Mouse (Mus musculus) kidney, adult 9 months (tissue): ENCODE data around the gene Osgep.
A peak's percentile ranks its signal among the peaks of the same experiment; 100 is the strongest.
"Not testable (repeated sequence)": the region's sequence is repeated elsewhere in the genome, so short reads cannot be mapped to it uniquely, and the experiment has no call there.

Source experiments
- DNase-seq: peaks from one replicate; pipeline ENCODE4 v3.0.0; 2022

The Osgep gene

GRCm38 (mm10) chr14:50924281-50925064 is at the start of gene Osgep, which contains the start of gene Apex1:
TSS of gene Osgep (minus strand) at chr14:50924893.
TSS of gene Apex1 (plus strand) at chr14:50924968.
- DNase-seq, result peak; percentile 98

DNA sequence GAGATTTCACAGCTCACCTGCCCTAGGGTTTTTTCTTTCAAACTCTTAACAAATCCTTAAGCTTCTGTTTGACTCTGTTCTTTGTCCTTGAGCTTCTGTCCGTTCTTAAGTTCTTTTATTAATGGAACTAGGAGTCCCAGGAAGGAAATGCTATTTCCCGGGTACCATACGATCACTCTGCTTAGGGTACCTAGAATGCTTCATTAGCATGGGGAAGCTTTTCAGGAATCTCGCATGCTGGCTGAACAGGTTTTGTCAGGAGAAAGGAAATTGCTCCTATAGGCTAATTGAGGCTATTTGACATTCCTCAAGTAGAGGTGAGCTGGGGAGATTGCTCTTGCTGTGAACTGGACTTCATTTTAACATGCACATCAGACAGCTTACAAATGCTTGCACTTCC is 49.0 kb upstream of the Osgep start:
- DNase-seq, result no peak

DNA sequence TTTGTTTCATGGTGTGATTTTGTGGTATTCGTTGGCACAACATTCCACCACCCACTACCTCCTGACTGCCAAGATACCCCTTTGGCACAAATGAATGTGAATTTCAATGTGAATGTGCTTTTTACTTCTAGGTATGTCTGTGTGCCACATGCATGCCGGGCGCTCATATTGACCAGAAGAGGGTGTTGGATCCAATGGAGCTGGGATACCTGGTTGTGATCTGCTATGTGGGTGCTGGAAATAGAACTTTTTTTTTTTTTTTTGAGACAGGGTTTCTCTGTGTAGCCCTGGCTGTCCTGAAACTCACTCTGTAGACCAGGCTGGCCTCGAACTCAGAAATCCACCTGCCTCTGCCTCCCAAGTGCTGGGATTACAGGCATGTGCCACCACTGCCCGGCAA is 48.4 kb upstream of the Osgep start:
- not testable (repeated sequence) for DNase-seq

DNA sequence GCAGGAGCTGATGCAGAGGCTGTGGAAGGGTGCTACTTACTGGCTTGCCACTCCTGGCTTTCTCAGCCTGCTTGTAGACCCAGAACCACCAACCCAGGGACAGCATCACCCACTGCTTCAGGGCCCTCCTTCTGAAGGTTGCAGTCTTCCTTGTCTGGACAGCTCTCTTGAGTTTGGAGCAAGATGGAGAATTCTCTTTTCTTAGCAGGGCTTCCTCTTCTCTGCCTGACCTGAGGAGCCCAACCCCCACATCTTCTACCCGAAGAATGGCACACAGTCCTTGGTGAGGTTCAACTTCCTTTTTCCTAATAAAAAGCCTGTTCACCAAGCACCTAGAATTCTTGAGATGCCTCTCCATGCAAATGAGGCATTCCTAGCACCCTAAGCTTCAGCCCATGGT is 46.1 kb upstream of the Osgep start:
- DNase-seq, result no peak

DNA sequence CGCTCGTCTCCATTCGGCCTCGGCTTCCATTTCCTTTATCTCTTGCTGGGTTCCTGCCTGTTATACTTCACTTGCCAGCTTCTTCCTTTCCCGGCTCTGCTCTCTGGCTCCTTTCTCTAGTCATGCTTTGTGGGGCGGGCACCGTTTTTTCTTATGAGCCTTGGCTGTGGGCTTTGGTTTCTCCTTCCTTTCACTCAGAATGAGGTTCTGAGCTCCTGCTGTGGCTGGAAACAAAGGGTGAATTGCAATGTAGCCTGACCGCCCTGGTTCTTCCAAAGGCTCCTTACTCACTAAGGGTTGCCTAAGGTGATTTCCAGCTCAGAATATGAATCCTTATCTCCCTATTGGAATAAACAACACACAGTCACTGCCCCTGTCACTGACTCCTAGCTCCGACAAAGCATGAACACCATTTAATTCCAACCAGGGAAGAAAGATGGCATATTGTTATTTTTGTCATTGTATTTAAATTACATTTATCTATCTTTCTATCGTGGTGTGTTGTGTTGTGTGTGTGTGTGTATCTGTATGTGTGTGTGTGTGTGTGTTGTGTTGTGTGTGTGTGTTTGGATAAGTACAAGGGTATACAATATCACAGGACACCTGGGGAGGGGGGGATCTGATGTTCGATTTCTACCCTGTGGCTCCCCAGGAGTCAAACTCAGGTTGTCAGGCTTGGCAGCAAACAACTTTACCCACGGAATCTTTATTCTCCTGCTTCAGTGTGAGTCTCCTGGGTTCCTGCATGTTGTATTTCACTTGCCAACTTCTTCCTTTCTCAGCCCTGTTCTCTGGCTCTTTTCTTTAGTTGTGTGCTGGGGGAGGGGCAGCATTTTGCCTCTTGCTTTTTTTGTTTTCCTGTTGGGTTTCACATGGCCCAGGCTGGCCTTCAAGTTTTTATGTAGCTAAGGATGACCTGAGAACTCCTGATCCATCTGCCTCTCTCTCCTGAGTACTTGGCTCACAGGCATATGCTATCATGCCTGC is 45.2 kb upstream of the Osgep start:
- no peak for DNase-seq

GRCm38 (mm10) chr14:50969041-50969440 is 44.3 kb upstream of the Osgep start:
- no peak for DNase-seq

DNA sequence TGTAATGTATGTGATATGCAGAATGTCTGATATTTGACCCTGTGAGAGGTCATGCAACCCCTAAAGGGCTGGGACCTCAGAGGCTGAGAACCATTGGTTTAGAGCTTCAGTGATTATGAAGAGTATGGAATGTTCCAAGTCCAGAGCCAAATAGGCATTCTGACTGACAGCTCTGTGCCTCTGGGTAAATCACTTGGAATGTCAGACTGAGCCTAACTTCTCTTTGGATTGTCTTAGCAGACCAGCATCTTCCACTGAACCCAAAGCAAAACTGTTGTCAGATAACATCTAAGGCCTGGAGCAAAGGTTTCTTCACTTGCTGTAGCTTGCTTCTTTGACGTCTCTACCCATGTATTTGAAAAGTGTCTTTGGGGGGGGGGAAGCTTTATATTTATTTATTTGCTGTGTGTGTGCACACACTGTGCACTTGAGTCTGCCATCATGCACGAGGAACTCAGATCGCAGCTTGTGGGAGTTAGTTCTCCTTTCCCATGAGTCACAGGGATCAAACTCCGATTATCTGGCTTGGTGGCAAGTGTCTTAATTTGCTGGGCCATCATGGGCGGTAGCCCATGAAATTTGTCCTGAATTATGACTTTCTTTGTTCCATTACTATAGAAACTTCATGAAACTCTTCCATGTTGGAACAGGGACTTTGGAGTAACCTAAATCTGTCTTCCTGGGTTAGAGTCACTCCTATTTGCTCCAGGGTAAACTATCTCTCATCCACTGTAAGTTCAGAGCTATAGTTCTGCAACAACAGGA is 43.7 kb upstream of the Osgep start:
- no peak for DNase-seq

DNA sequence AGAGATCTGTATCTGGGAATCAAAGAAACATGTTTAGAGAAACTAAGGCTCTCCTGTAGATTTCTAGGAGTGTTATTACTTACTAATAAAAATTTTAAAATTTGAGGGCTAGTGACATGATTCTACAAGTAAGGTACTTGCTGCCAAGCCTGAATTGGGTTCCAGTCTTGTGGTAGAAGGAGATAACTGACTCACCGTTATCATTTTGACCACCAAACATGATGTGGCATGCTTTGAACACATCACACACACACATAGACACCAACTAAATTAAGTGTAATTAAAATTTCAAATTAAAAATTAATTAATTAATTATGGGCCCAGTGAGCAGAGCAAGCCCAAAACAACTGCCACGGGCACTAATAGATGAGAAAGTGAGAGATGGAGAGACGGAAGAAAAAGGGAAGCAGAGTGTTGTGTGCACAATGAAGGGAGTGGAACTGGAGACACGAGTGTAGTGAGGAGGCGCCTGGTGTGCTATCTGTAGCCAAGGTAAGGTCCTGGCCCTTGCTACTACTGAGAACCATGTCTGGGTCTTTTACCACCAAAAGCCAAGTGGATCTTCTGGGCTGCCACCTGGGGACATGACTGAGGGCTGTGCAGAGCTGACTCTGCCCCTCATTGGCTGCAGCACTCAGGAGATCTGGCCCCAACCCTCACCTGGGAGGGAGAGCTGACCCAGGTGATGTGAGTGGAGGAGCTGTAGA is 33.7 kb upstream of the Osgep start:
- not testable (repeated sequence) for DNase-seq

DNA sequence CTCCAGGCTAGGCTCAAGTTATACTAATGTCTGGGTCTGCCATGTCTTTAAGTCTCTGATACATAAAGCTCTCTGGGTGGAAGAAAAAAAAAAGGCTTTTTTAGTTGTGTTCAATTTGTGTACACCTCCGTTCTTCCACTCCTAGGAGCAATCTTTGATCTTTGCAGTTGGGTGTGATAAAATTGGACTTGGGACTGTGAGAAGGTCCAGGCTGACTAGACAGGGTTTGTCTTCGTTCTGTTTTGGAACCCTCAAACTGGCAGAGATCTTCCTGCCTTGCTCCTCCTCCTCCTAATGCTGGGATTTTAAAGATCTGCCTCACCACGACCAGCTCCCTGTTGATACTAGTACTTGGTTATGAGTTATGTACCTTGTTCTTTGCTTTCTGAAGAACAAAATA is 32.5 kb upstream of the Osgep start:
- peak; percentile 52 for DNase-seq

GRCm38 (mm10) chr14:50956724-50957123 is 32.0 kb upstream of the Osgep start:
- not testable (repeated sequence) for DNase-seq

- DNase-seq, result peak; percentile 62
Measured at GRCm38 (mm10) chr14:50955942-50956508, 31.3 kb upstream of the Osgep start, which contains the start of gene Pnp2. TSS of gene Pnp2 (plus strand) at chr14:50955992.

GRCm38 (mm10) chr14:50955487-50955886 is 30.8 kb upstream of the Osgep start:
- no peak for DNase-seq

DNA sequence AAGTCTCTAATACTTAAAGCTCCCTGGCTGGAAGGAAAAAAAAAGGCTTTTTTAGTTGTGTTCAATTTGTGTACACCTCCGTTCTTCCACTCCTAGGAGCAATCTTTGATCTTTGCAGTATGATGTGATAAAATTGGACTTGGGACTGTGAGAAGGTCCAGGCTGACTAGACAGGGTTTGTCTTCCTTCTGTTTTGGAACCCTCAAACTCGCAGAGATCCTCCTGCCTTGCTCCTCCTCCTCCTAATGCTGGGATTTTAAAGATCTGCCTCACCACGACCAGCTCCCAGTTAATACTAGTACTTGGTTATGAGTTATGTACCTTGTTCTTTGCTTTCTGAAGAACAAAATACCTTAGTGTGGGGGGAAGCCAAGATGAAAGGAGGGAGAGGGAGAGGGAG is 20.8 kb upstream of the Osgep start:
- peak; percentile 52 for DNase-seq

DNA sequence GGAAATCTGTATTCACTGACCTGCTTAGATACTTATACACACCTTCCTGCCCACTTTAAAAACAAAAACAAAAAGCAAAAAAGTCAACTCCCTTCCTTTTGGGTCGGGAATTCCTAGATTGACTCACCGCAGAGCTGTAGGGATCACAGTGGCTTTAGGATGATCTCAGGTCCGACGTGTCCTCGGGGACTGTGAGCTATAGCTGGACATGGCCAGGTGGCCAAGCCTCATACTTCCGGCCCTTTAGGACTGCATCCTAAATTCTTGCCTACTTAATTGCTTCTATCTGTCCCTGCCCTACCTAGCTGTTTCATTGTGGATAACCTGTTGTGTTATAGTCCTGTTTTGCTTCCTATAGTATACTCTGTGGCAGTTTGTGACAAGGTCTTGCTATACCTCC is 20.4 kb upstream of the Osgep start:
- not testable (repeated sequence) for DNase-seq

DNA sequence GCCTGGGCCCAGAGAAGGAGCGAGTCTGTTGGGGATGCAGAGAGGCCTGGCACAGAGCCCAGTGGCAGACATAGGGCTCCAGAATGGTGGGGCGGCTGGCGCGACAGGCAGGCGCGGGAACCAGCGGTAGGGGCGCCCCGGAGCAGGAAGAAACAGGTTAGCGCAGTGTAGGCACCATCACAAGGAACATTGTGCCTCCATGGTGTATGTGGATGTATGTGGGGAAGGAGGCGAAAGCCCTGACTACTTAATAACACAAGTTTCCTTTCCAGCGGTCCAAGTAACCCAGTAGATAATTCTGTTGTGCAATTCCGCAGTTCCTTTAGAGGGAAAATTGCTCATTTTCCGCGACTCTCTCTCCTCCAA is 20.0 kb upstream of the Osgep start:
- DNase-seq, result not testable (repeated sequence)

- DNase-seq, result peak; percentile 97
Measured at GRCm38 (mm10) chr14:50943932-50944667, 19.4 kb upstream of the Osgep start, which contains the start of gene Gm49342. TSS of gene Gm49342 (plus strand) at chr14:50944517.

- DNase-seq, result no peak
Measured at GRCm38 (mm10) chr14:50938940-50939339, 14.2 kb upstream of the Osgep start.

- DNase-seq, result no peak
Measured at GRCm38 (mm10) chr14:50938119-50938908, 13.6 kb upstream of the Osgep start.

- DNase-seq, result no peak
Measured at GRCm38 (mm10) chr14:50936649-50937048, 12.0 kb upstream of the Osgep start.

DNA sequence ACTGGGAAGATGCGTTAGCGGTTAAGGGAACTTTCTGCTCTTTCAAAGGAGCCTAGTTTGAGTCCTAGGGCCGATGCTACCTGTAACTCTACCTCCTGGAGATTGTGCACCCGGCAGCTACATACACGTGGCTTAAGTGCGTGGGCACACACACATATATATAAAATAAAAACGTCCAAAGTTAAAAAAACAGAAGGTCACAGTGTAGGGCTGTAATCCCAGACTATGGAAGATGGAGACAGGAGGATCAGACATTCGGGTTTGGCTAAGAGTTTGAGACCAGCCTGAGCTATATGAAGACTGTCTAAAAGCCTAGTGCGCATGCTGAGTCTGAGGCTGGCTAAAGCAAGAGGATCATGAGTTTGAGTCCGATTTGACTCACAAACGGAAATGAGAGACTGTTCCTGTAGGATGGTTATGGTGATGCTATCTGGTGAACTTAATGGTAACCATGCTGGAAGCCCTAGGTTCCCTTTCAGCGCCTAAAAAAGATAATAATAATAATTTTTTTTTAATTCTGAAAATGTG is 6.9 kb upstream of the Osgep start:
- no peak for DNase-seq
